Mouse (Mus musculus) CH12.LX (cell line): ENCODE measurements at regions not wholly inside any gene's neighbourhood (a gene's known extent, or its start where the extent isn't known, plus 50 kb on each side); places are given as distances from the start of the nearest gene placed in this dataset.

Source experiments
- POLR2A ChIP-seq: IDR thresholded peaks from 2 replicates; pipeline ENCODE4 v1.6.1; 2011; ENCODE audit warnings: low read depth, mild to moderate bottlenecking, improper control_type of control experiment, low read length
- POLR2AphosphoS2 ChIP-seq: IDR thresholded peaks from 2 replicates; pipeline ENCODE4 v1.6.1; 2011; ENCODE audit warnings: low read depth, low read length, improper control_type of control experiment
- TBP ChIP-seq: conservative IDR thresholded peaks from 2 replicates; pipeline ENCODE4 v1.6.1; 2011; ENCODE audit warnings: low read depth, low read length, improper control_type of control experiment

DNA sequence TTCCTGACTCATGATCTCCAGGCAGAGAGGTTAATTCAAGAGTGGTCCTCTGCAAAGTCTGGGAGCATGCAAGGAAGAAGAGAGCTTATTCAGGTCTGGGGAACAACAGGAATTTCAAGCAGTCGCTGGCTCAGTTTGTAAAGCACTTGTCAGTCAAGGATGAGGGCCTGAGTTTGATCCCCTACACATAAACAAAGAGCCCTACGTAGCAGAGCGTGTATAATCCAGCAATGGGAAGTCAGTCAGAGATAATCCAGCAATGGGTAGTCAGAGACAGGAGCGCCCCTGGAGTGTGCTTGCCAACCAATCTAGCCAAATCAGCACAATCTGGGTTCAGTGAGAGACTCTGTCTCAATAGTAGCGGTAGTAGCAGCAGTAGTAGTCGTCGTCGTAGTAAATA lies 61.3 kb upstream of the Clint1 start:
- TF ChIP-seq POLR2A (no peak), POLR2AphosphoS2 (no peak), TBP (no peak)
